Mouse (Mus musculus): ENCODE measurements around the gene Socs7. TPM values are rescaled to one million over a fixed set of nuclear protein-coding genes. Genes with fewer than 3 reads are reported as not detected.
"Not testable (repeated sequence)": the region's sequence is repeated elsewhere in the genome, so short reads cannot be mapped to it uniquely, and the experiment has no call there.

Socs7 gene
- total RNA-seq (2021), result 10 to 100 TPM; 25.6 to 27.4 TPM
- long read RNA-seq, experiment 1, partial matches to known transcripts, result 0 of 7 reads
- long read RNA-seq, experiment 1, other reads (novel, unspliced or antisense), result 7 of 7 reads
- long read RNA-seq, experiment 2, full-length matches to known transcripts, result 1 of 14 reads
- long read RNA-seq, experiment 2, partial matches to known transcripts, result 1 of 14 reads
- long read RNA-seq, experiment 2, other reads (novel, unspliced or antisense), result 12 of 14 reads

DNA sequence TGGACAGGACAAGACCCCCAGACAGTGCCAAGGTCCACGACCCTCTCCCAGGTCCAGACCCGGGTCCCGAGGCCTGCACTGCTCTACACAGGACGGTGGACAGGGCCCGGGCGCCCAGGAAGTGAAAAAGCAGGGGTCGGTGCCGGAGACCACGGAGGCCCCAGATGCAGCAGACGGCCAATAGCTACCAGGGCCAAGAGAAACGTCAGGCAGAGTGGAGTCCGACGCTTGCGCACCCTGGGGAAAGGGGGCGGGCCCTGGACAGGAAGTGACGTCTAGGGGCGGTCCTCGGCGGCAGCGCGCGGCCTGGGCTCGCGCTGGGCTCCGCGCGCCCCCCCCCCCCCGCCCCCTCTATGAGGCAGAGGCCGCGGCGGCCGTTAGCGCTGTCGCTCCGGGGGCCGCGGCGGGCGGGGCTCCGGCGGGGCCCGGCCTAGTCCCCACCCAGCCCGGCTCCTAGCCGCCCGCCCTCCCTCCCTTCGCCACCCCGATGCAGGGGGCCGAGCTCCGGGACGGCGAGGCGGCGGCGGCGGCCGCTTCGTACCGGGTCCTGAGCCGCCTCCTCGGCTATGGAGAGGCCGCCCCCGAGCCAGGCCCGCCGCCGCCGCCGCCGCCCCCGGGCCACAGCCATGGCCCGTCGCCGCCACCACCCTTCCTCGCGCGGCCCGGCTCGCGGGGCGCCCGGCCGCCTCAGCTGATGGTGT, at the start of gene Socs7:
Socs7 (plus strand) TSS at position 604 of the 701 bp plus-strand sequence.
- DNase-seq (ENCODE audit: low spot score in 2 of 2), result peak; percentile 85 to 86

DNA sequence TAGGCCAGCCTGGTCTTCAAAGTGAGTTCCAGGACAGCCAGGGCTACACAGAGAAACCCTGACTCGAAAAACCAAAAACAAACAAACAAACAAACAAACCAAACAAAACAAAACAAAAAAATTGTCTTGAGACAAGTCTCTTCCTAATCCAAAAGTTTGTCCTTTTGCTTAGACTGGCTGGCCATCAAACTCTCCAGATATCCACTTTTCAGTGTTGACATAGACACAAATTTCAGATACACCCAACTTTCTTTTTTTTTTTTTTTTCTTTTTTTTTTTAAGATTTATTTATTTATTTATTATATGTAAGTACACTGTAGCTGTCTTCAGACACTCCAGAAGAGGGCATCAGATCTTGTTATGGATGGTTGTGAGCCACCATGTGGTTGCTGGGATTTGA, 49.5 kb upstream of the Socs7 start:
- DNase-seq (ENCODE audit: low spot score in 2 of 2), result not testable (repeated sequence)

DNA sequence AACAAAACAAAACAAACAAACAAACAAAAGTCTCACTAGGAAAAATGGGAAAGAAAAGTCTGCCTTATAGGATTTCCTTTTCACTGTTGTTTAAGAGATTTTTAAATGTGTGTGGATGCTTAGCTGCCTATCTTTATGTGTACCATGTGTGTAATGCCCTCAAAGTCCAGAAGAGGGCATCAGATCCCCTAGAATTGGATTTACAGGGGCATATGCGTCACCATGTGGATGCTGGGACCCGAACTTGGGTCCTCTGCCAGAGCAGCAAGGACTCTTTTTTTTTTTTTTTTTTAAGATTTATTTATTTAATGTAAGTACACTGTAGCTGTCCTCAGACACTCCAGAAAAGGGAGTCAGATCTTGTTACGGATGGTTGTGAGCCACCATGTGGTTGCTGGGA, 48.2 kb upstream of the Socs7 start:
- DNase-seq (ENCODE audit: low spot score in 2 of 2), result no peak

DNA sequence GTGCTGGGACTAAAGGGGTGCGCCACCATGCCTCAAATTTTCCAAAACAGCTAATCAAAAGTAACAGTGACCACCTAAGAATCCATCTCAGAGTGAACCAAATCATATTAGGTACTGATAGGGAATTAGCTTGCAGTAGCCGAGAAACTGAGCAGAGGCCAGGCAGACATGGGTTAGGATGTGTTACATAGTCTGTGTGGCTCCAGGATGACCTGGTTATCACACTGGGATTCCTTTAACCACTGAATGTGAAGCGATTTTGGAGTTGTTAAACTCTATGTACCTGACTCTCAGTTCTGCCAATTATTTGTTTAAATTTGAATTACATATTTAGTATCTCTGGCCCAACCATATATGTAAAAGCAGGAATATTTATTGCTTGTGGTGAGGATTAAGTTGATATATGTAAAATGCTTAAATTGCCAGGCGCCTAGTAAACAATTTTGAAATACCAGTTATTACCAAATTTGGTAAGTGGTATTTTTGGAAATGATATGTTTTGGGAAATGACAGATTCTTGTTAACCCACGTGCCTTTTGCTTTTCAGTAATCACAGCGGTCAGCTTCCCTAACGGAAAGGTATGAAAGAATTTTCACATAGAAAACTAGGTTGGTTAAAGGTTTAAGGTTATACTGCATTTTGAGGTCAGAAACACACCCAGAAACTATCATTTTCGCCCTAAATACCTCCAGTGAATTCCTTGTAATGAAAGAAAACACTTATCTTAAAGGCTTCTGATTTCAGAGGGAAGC, 47.4 kb upstream of the Socs7 start:
- no peak for DNase-seq (ENCODE audit: low spot score in 2 of 2)

DNA sequence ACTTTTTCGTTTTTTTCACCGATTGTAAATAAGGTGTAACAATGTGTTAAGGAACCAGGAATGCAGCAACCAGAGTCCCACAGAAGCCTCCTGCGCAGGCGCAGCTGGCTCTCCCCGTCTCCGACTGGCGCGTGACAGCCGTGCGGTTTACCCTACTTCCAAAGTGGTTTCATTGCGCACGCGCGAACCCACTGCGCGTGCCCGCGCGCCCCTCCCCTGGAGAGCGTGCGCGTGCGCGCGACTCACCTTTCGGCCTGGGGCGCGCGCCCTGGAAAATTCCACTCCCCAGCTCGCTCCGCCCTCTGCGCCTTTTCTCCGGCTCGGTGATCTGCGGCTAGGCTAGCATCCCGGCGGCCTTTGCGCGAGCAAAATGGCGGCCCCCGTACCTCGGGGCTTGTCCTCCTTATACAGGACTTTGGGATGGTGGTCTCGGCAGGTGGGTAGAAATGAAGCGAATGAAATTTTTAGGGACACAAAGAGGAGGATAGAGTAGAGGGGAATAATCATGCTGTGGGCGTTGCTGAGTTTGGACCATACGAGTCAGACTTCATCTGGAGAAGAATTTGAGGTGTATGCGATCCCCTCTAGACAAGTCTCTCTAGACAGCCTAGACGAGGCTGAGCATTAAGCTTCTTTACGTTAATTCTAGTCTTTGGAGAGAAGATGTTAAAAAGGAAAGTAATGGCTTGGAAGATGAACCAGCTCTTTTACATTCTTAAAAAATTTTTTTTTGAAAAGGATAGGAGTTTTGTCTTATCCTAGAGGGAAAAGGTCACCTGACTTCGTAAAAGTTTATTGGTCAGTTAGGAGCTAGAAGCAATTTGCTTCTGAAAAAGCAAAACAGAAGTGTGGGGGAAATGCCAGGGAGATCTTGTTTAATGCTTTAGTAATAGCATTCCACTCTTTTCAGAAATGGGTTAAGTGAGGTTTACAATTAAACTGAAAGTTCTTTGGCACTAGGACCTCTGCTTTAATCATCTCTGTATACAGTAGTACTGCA, 46.5 kb upstream of the Socs7 start, which contains the start of gene Mrpl45:
Mrpl45 (plus strand) TSS at position 213 of the 1,000 bp plus-strand sequence.
- peak; percentile 99 for DNase-seq (ENCODE audit: low spot score in 2 of 2)

DNA sequence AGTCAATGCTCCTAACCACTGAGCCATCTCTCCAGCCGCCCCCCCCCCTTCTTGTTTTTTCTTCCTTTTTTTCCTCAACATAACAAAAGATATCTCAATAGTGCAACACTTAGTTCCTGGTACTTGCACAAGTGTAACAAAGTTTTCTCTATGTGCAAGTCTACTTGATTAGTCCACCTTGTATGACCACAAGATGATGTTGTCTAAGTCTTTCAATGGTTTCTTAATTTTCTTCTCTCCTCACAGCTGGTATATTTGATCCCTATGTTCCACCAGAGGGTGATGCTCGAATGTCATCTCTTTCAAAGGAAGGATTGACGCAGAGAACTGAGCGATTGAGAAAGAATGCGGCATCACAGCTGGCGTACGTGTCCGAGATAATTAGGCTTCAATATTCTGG, 41.2 kb upstream of the Socs7 start:
- no peak for DNase-seq (ENCODE audit: low spot score in 2 of 2)

DNA sequence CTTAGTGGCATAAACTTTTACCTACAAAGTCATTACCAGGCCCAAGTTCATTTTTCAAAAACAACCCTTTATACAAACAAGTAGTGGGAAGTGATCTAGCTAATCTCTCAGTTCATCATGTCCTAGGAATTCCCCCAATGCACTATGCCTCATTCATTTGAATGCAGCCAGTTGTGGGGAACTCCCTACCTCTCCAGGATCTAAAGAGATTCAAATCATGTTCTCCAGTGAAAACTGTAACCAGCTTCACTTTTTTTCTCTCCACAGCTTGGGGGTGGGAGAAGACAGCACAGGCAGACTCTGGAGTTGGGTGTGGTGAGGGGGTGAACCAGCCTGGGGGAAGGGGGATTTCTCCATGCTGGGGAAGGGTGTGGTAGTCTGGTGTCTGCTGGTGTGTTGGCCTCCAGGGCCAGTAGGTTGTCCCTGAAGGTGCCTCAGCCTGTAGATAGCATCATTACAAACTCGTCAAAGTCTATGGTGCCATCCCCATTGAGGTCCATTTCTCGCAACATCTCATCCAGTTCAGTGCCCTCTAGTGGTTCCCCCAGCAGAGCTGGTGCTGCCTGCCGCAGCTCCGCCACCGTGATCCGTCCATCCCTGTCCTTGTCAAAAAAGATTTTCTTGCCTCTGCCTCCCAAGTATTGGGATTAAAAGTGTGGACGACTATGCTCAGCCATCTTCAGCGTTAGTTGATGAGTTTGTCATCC, 40.3 kb upstream of the Socs7 start:
- not testable (repeated sequence) for DNase-seq (ENCODE audit: low spot score in 2 of 2)

DNA sequence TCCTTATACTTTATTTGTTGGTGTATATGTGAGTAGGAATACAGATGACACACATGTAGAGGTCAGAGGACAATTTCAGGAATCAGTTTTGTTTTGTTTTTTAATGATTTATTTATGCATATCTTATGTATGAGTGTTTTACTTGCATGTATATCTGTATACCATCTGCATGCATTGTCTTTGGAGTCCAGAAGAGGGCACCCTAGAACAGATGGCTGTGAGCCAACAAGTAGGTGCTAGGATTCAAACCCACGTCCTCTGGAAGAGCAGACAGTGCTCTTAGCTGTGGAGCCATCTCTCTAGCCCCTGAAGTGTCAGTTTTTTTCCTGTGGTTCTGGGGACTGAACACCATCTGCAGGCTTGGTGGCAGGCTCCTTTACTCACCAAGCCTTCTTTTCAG, 37.1 kb upstream of the Socs7 start:
- DNase-seq (ENCODE audit: low spot score in 2 of 2), result no peak

DNA sequence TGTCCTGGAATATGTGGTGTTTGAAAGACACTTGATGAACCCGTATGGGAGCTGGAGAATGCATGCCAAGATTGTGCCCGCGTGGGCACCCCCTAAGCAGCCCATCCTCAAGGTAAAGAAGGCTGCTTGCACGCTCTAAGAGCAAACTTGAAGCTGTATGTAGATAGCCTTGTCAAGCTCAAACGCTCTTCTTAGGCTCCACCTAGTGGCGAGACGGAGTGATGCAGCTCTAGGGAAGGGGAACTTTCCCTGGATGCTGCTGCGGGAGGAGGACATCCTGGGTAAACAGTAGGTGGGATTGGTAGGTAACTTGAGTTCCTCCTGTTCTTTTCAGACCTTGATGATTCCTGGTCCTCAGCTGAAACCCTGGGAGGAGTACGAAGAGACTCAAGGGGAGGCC, 34.2 kb upstream of the Socs7 start:
- no peak for DNase-seq (ENCODE audit: low spot score in 2 of 2)

DNA sequence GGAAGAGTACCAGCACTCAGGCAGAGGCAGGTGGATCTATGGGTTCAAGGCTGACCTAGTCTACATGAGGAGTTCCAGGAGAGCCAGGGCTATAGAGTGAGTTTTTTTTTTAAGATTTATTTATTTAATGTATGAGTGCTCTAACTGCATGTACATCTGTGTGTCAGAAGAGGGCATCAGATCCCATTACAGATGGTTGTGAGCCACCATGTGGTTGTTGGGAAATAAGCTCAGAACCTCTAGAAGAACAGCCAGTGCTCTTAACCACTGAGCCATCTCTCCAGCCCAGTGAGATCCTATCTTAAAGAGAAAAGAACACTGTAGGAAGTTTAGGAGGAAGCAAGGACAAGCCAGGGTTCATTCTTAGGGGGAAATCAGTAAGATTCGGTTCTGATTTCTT, 32.0 kb upstream of the Socs7 start:
- DNase-seq (ENCODE audit: low spot score in 2 of 2), result no peak

DNA sequence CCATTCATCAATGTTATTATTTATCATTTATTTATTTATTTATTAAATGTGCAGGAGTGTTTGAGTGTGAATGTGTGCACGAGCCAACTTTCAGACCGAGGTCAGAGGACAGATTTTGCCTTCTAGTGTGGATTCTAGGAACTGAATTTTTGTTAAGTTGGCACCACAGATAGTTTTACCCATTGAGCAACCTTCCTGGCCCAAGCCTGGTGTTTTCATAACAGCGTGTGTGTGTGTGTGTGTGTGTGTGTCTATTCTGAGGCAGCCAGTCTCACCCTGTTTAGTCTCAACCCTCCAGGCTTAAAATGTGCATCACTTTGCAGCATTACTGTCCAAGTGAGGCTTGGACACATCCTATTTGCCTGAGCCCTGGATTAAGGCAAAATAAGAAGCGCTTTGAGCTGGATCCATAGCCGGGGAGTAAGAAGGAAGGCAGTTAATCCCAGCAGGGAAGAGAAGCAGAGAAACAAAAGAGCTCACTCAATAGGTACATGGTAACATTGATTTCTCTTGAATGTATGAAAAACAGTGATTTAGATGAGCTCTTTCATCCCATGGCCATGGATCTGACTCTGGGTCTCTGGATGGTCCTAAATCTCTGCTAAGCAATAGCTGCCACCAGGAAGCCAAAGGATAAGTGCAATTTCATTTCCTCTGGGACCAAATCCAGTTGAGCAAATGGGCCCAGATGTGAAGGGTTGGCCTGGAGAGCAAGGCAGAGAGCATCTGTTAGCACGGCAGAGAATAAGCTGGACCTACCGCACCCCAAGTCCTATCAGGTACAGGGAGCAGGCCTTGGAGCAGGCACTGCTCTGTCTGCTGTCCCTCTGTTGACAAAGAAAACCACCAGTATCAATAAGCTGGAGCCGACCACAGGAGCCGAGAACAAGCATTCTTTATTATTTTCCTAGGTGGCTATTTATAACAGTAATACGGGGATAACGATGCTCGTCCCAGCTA, 30.8 kb upstream of the Socs7 start:
- no peak for DNase-seq (ENCODE audit: low spot score in 2 of 2)

DNA sequence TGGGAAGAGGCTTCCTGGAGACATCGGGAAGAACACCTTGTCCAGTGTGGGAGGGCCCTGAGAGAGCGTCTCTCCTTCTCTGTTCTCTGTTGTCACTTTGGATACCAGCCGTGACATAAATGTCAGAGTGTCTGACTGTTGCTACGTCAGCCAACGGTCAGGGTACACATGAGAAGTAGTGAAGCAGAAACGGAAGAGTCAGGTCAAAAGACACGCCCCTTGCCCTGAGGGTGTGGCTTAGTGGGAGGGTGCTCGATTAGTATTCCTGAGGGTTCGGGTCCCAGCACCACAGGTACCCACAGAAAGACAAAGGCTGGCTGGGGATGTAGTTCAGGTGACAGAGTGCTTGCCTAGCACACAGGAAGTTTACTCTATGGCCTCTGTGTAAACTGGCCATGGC, 29.3 kb upstream of the Socs7 start:
- no peak for DNase-seq (ENCODE audit: low spot score in 2 of 2)

DNA sequence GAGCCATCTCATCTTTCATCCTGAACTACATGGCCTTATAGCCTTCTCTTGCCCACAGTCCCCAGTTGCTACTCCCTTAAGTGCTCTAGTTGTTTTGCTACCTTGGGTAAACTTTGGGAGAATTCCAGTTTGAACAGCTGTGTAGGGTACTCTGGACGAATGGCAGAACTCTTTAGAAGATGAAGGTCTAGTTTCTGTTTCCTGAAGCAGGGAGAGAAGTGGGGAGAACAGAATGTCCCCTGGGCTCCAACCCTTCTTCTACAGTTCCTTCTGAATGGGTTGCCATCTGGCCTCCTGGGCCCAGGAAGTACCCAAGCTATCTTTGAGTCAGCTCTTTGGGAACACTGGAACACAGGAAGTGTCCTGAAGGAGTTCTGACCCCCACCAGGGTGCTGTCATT, 28.5 kb upstream of the Socs7 start:
- no peak for DNase-seq (ENCODE audit: low spot score in 2 of 2)

DNA sequence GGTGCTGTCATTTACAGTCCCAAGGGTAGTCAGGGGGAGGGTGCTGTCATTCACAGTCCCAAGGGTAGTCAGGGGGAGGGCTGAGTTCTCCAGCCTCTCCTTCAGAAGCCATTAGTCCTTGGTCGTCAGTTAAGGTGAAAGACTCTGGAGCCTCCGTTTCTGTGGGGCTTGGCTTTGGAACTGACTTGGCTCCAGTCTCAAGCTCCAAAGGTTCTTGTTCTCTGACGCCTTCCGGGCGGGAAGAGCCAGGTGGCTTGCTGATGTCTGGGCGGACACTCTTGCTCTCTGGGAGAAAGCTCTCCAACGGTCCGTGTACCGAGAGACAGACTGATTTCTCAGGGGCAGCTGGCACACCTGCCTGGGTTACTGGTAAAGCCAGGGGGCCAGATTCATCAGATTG, 28.0 kb upstream of the Socs7 start:
- DNase-seq (ENCODE audit: low spot score in 2 of 2), result no peak

DNA sequence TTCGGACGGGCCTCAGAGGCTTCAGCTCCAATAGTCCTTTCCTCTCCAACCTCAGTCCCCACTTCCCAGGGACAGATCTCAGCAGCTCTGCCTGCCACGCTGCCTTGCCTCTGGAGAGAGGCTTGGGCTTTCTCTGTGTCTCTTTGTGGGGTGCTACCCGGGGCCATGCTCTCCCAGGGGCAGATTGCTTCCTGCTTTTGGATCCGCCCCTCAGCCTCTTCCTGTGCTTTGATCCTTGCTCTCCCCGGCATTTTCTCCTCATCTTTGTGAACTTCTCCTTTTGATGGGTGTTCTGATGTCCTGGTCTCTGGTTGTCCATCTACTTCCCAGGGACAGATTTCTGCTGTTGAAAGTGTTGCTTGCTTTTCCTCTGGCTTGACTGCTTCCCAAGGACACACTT, 26.1 kb upstream of the Socs7 start:
- no peak for DNase-seq (ENCODE audit: low spot score in 2 of 2)

DNA sequence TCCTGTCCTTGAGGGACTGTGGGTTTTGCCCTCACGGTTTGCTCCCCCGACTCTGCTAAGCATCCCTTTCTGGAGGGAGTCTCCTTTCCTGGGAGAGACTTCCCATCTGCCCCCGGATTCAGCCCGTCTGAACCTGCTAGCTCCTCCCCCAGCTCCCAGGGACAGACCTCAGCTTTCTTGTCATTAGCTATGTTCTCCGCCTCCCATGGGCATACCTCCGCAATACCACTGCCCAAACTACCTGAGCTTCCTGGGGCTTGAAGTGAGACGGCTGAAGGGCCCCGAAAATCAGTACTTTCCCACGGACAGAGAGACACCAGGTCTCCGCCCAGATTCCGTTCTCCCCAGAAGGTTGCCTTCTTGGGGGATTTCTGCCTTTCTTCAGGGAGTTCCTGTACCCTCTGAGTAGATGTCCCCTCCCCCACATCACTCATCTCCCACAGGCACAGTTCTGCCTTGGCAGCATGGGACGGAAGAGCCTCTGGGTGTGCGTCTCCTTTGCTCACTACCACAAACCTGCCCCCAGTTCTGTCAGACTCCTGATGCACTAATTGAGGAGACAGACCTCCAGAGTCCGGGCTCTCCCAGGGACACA, 25.5 kb upstream of the Socs7 start:
- no peak for DNase-seq (ENCODE audit: low spot score in 2 of 2)

DNA sequence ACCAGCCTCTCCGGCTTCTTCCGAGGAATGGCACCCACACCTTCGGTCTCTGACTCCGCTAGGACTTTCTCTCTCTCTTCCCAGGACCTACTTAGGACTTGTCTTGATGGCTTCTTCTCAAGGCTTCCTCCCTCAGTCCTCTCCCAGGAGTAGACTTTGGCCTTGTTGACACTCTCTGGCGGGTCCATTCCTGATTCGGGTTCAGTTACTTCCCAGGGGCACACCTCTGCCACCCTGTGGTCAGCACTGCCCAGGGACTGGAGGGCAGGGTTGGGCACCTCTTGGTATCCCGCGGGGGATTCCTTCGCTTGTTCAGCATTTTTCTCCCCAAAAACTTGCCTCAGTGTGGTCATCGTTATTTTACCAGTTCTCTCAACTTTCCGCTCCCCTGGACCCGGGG, 25.0 kb upstream of the Socs7 start:
- no peak for DNase-seq (ENCODE audit: low spot score in 2 of 2)

DNA sequence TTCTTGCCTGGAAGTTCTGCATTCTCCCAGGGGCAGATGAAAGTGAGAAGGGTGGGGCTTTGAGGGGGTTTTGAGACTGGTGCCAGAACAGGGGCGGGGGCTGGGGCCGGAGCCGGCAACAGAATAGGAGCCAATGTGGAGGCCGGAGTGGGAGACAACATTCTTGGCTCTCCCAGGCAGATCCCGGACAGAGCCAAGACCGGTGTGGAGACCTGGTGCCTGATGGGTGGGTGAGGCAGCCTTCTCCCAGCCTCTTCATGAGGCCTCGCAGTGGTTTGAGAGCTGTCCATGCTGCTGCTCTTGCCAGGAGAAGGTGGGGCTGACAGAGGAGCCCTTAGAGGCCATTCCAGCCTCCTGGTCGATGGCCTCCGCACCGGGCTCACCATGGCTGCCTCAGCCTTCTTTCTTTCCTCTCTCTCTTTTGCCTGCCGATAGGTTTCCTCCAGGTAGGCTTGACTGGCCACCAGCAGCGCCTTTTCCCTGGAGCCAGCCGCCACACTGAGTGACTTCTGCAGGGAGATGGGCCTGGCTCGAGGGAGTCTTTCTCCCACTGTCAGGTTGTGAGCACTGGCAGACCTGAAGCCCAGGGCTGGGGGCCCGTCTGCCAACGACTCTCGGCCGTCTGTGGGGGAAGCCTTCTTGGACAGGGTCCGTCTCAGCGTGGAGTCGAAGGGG, 23.9 kb upstream of the Socs7 start:
- DNase-seq (ENCODE audit: low spot score in 2 of 2), result no peak

Measured in adrenal gland, postnatal 4 days (tissue).